Mouse (Mus musculus) thymus, adult 2 months (tissue): ENCODE results near the gene Adgrv1. TPM values are rescaled to one million over a fixed set of nuclear protein-coding genes. Genes with fewer than 3 reads are reported as not detected.

Experiments used
- DNase-seq: peaks from one replicate; pipeline ENCODE4 v3.0.0; 2021
- H3K27ac ChIP-seq: fragments of 200-500 bp; 2 replicates; pipeline ENCODE4 v1.5.1; 2012; ENCODE audit warnings: low read length, control low read depth; ENCODE audit not compliant: control insufficient read depth, insufficient read depth
- H3K27me3 ChIP-seq: fragments of 200-500 bp; 2 replicates; pipeline ENCODE4 v1.6.1; 2012; ENCODE audit warnings: mild to moderate bottlenecking, low read length, moderate library complexity, mixed read lengths; ENCODE audit not compliant: control insufficient read depth, insufficient read depth
- H3K36me3 ChIP-seq: fragments of 200-500 bp; 2 replicates; pipeline ENCODE4 v1.6.1; 2012; ENCODE audit warnings: mild to moderate bottlenecking, low read length, moderate library complexity; ENCODE audit not compliant: control insufficient read depth, insufficient read depth
- H3K4me1 ChIP-seq: fragments of 200-500 bp; replicated peaks from 2 replicates; pipeline ENCODE4 v1.6.1; 2012; ENCODE audit warnings: low read length; ENCODE audit not compliant: control insufficient read depth, insufficient read depth
- H3K4me3 ChIP-seq: fragments of 200-500 bp; 2 replicates; pipeline ENCODE4 v1.5.1; 2012; ENCODE audit warnings: mild to moderate bottlenecking, low read length, control low read depth, moderate library complexity; ENCODE audit not compliant: control insufficient read depth, insufficient read depth
- CTCF ChIP-seq: fragments of 200-500 bp; IDR thresholded peaks from 2 replicates; pipeline ENCODE4 v1.5.1; 2012; ENCODE audit warnings: mild to moderate bottlenecking, control low read depth, low read length, moderate library complexity, borderline replicate concordance; ENCODE audit not compliant: control insufficient read depth, poor library complexity, insufficient read depth; ENCODE audit errors: extremely low read depth
- POLR2A ChIP-seq: fragments of 200-500 bp; IDR thresholded peaks from 2 replicates; pipeline ENCODE4 v1.6.1; 2012; ENCODE audit warnings: mild to moderate bottlenecking, low read length, control low read depth, moderate library complexity; ENCODE audit not compliant: control insufficient read depth, poor library complexity, insufficient read depth; ENCODE audit errors: extremely low read depth
- WGBS: fragments of 180-500 bp; shearing (Covaris S2); methylation state at CpG from one replicate; pipeline ENCODE4 v1.1.7; 2018; 5-methylcytosine and 5-hydroxymethylcytosine counted together
- polyA plus RNA-seq: library from polyadenylated mRNA; depleted of rRNA; stranded (reverse); fragments of >200 nt; gene quantifications from 2 replicates; pipeline ENCODE4 v1.2.3, GENCODE M21; 2012

Gene Adgrv1
- polyA plus RNA-seq, 1 experiment: 0.27 TPM

DNA sequence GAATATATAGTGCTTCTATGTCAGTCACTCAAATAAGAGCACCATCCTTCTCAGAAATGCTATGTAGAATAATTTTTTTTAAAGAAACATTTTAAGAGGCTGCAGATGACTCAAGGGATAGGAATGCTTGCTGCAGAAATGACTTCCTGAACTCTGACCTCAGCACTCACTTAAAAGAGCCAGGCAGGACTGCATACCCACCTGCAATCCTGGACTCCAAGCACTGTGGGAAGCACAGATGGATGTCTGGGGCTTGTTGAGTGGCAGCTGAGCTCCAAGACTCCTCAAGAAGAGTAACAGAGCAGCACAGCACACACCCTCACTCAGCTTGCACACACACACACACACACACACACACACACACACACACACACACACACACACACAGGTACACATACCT, 146.0 kb downstream of the Adgrv1 start:
- no peak for DNase-seq
- Histone ChIP-seq H3K4me3 (no peak overlapping the region), H3K27me3 (no peaks in the 10 kb centered on the region), H3K36me3 (no peaks in the 10 kb centered on the region), H3K27ac (no peak overlapping the region), H3K4me1 (no peaks in the 10 kb centered on the region)
- no peak for TF ChIP-seq POLR2A
- no peak for TF ChIP-seq CTCF

DNA sequence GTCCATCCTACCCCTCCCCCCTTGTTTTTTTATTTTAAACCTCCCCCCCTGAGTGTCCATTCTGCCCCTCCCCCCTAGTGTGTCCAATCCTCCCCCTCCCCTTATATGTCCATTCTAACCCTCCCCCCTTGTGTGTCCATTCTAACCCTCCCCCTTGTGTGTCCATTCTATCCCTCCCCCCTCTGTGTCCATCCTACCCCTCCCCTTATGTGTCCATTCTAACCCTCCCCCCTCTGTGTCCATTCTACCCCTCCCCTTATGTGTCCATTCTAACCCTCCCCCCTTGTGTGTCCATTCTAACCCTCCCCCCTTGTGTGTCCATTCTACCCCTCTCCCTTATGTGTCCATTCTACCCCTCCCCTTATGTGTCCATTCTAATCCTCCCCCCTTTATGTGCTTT, 159.2 kb downstream of the Adgrv1 start:
- no peak overlapping the region for H3K4me3 ChIP-seq
- TF ChIP-seq CTCF (no peak), POLR2A (no peak)

DNA sequence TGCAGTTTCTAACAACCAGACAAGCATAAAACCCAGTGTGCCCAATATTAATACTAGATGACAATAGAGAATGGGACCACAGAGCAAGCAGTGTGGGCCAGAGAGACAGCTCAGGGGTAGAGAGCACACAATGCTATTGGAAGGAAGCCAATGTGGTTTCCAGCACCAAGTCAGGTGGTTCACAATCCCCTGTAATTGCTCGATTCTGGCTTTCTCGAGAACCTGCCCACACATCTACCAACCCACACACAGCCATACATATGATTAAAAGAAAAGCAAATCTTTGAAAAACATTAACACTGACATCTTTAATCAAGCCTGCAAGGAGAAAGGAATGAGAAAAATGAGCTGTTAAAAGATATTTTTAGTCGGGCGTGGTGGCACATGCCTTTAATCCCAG, 166.3 kb downstream of the Adgrv1 start:
- no peaks in the 10 kb centered on the region for H3K27me3 ChIP-seq
- 65% methylated on average over 4 of the region's 4 CpGs for WGBS
- TF ChIP-seq CTCF (no peak), POLR2A (no peak)
- H3K4me3 ChIP-seq: no peak overlapping the region
- no peaks in the 10 kb centered on the region for H3K4me1 ChIP-seq
- DNase-seq: no peak
- no peaks in the 10 kb centered on the region for H3K36me3 ChIP-seq
- no peak overlapping the region for H3K27ac ChIP-seq

More for the DNA sequence above, 159.2 kb downstream of the Adgrv1 start:
- Histone ChIP-seq H3K36me3 (no peaks in the 10 kb centered on the region), H3K4me1 (no peaks in the 10 kb centered on the region), H3K27me3 (no peaks in the 10 kb centered on the region), H3K27ac (no peak overlapping the region)
- no peak for DNase-seq

GRCm38 (mm10) chr13:81465794-81466193, 167.2 kb downstream of the Adgrv1 start:
- no peak overlapping the region for H3K27ac ChIP-seq
- no peaks in the 10 kb centered on the region for H3K36me3 ChIP-seq
- H3K4me3 ChIP-seq: no peak overlapping the region
- no peaks in the 10 kb centered on the region for H3K27me3 ChIP-seq
- TF ChIP-seq POLR2A (no peak), CTCF (no peak)
- 90% methylated on average over 3 of the region's 3 CpGs for WGBS
- no peaks in the 10 kb centered on the region for H3K4me1 ChIP-seq
- no peak for DNase-seq

DNA sequence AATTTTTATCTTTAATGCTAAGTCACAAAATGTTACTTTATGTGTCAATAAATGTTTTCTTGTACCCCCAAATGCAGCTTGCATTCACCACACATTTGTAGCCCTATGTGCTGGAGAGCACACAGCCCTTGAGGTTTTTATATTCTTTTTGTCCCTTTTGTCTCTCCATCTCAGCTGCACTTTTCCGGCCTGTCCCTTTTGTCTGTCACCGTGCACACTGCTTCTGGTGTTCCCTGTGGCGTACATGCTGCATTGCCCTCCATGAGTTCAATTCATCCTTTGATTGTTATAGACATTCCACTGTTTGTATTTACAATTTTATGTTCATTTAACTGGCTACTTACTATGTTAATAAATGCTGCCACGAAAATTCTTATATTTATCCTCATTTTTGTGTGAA, 183.3 kb downstream of the Adgrv1 start:
- WGBS: 87% methylated on average over 4 of the region's 4 CpGs
- no peak for TF ChIP-seq POLR2A
- TF ChIP-seq CTCF: no peak
- H3K4me1 ChIP-seq: no peaks in the 10 kb centered on the region
- no peak for DNase-seq
- no peaks in the 10 kb centered on the region for H3K36me3 ChIP-seq
- no peak overlapping the region for H3K27ac ChIP-seq
- H3K27me3 ChIP-seq: no peaks in the 10 kb centered on the region
- no peak overlapping the region for H3K4me3 ChIP-seq

GRCm38 (mm10) chr13:81449198-81449597, 183.8 kb downstream of the Adgrv1 start:
- 94% methylated on average over 7 of the region's 7 CpGs for WGBS
- no peaks in the 10 kb centered on the region for H3K27me3 ChIP-seq
- no peaks in the 10 kb centered on the region for H3K36me3 ChIP-seq
- H3K4me3 ChIP-seq: no peak overlapping the region
- H3K4me1 ChIP-seq: no peaks in the 10 kb centered on the region
- no peak overlapping the region for H3K27ac ChIP-seq
- DNase-seq: no peak
- TF ChIP-seq POLR2A: no peak
- TF ChIP-seq CTCF: no peak

DNA sequence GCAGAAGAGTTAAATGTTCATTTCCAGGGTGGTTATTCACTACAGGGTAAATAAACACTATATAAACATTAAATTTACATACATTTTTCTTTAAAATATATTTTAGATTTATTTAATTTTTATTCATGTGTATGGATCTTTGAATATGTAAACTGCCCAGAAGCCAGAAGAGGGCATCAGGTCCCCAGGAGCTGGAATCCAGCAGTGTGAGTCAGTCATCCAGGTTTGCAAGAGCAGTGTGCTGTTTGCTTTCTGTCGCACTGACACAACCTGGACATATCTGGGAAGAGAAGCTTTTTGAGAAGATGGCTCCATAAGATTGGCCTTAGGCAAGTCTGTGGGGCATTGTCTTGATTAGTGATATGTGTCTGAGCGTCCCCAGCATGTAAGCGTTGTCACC, 191.5 kb downstream of the Adgrv1 start:
- H3K27ac ChIP-seq: no peak overlapping the region
- DNase-seq: no peak
- 91% methylated on average over 3 of the region's 3 CpGs for WGBS
- no peaks in the 10 kb centered on the region for H3K4me1 ChIP-seq
- no peak overlapping the region for H3K4me3 ChIP-seq
- H3K36me3 ChIP-seq: no peaks in the 10 kb centered on the region
- no peak for TF ChIP-seq CTCF
- TF ChIP-seq POLR2A: no peak
- no peaks in the 10 kb centered on the region for H3K27me3 ChIP-seq
